Mouse (Mus musculus): ENCODE results near the gene Paqr8. TPM values are rescaled to one million over a fixed set of nuclear protein-coding genes. Genes with fewer than 3 reads are reported as not detected.
"Not testable (repeated sequence)": the region's sequence is repeated elsewhere in the genome, so short reads cannot be mapped to it uniquely, and the experiment has no call there.

Paqr8 gene
- polyA plus RNA-seq, 1 experiment, result 0.55 TPM

- TF ChIP-seq POLR2A (IDR thresholded peaks at IDR 0.05; ENCODE audit: borderline replicate concordance, control insufficient read depth, low read depth, low read length), result no peak
- TF ChIP-seq CTCF (IDR thresholded peaks at IDR 0.05; ENCODE audit: control insufficient read depth, insufficient read depth, low read length), result no peak
- H3K4me3 ChIP-seq (replicated peaks; ENCODE audit: control insufficient read depth, low read depth, low read length), result no peak overlapping the region
- H3K4me1 ChIP-seq (ENCODE audit: control insufficient read depth, insufficient read depth, low read length), result no peaks in the 10 kb centered on the region
- WGBS, result 86% methylated on average over 3 of the region's 3 CpGs
- no peak overlapping the region for H3K27ac ChIP-seq (ENCODE audit: control insufficient read depth, insufficient read depth, low read depth, low read length, poor library complexity)
Measured at GRCm38 (mm10) chr1:20914769-20915168, 24.4 kb downstream of the Paqr8 start.

GRCm38 (mm10) chr1:20915608-20916007 lies 25.2 kb downstream of the Paqr8 start:
- WGBS, result 88% methylated on average over 5 of the region's 5 CpGs
- Histone ChIP-seq H3K4me1 (ENCODE audit: control insufficient read depth, insufficient read depth, low read length) (no peaks in the 10 kb centered on the region), H3K27ac (ENCODE audit: control insufficient read depth, insufficient read depth, low read depth, low read length, poor library complexity) (no peak overlapping the region), H3K4me3 (replicated peaks; ENCODE audit: control insufficient read depth, low read depth, low read length) (no peak overlapping the region)
- TF ChIP-seq POLR2A (IDR thresholded peaks at IDR 0.05; ENCODE audit: borderline replicate concordance, control insufficient read depth, low read depth, low read length) (no peak), CTCF (IDR thresholded peaks at IDR 0.05; ENCODE audit: control insufficient read depth, insufficient read depth, low read length) (no peak)

- no peaks in the 10 kb centered on the region for H3K4me1 ChIP-seq (ENCODE audit: control insufficient read depth, insufficient read depth, low read length)
- no peak overlapping the region for H3K4me3 ChIP-seq (replicated peaks; ENCODE audit: control insufficient read depth, low read depth, low read length)
- H3K27ac ChIP-seq (ENCODE audit: control insufficient read depth, insufficient read depth, low read depth, low read length, poor library complexity), result no peak overlapping the region
- 64% methylated on average over 6 of the region's 6 CpGs for WGBS
- TF ChIP-seq POLR2A (IDR thresholded peaks at IDR 0.05; ENCODE audit: borderline replicate concordance, control insufficient read depth, low read depth, low read length), result no peak
- no peak for TF ChIP-seq CTCF (IDR thresholded peaks at IDR 0.05; ENCODE audit: control insufficient read depth, insufficient read depth, low read length)
Measured at GRCm38 (mm10) chr1:20917496-20918050, 27.2 kb downstream of the Paqr8 start.

- Histone ChIP-seq H3K27ac (ENCODE audit: control insufficient read depth, insufficient read depth, low read depth, low read length, poor library complexity) (no peak overlapping the region), H3K4me3 (replicated peaks; ENCODE audit: control insufficient read depth, low read depth, low read length) (no peak overlapping the region), H3K4me1 (ENCODE audit: control insufficient read depth, insufficient read depth, low read length) (no peaks in the 10 kb centered on the region)
- WGBS, result 84% methylated on average over 2 of the region's 2 CpGs
- TF ChIP-seq POLR2A (IDR thresholded peaks at IDR 0.05; ENCODE audit: borderline replicate concordance, control insufficient read depth, low read depth, low read length) (no peak), CTCF (IDR thresholded peaks at IDR 0.05; ENCODE audit: control insufficient read depth, insufficient read depth, low read length) (no peak)
Measured at GRCm38 (mm10) chr1:20919728-20920127, 29.3 kb downstream of the Paqr8 start.

GRCm38 (mm10) chr1:20921081-20921528 lies 30.7 kb downstream of the Paqr8 start:
- Histone ChIP-seq H3K4me1 (ENCODE audit: control insufficient read depth, insufficient read depth, low read length) (no peaks in the 10 kb centered on the region), H3K4me3 (replicated peaks; ENCODE audit: control insufficient read depth, low read depth, low read length) (no peak overlapping the region), H3K27ac (ENCODE audit: control insufficient read depth, insufficient read depth, low read depth, low read length, poor library complexity) (no peak overlapping the region)
- WGBS, result 86% methylated on average over 10 of the region's 10 CpGs
- TF ChIP-seq CTCF (IDR thresholded peaks at IDR 0.05; ENCODE audit: control insufficient read depth, insufficient read depth, low read length) (no peak), POLR2A (IDR thresholded peaks at IDR 0.05; ENCODE audit: borderline replicate concordance, control insufficient read depth, low read depth, low read length) (no peak)

- no peak for TF ChIP-seq POLR2A (IDR thresholded peaks at IDR 0.05; ENCODE audit: borderline replicate concordance, control insufficient read depth, low read depth, low read length)
- TF ChIP-seq CTCF (IDR thresholded peaks at IDR 0.05; ENCODE audit: control insufficient read depth, insufficient read depth, low read length), result no peak
- no peak overlapping the region for H3K4me3 ChIP-seq (replicated peaks; ENCODE audit: control insufficient read depth, low read depth, low read length)
- no peak overlapping the region for H3K27ac ChIP-seq (ENCODE audit: control insufficient read depth, insufficient read depth, low read depth, low read length, poor library complexity)
- WGBS, result 52% methylated on average over 11 of the region's 11 CpGs
- no peaks in the 10 kb centered on the region for H3K4me1 ChIP-seq (ENCODE audit: control insufficient read depth, insufficient read depth, low read length)
Measured at GRCm38 (mm10) chr1:20922612-20923399, 32.4 kb downstream of the Paqr8 start.

- WGBS, result 63% methylated on average over 7 of the region's 7 CpGs
- not testable (repeated sequence) for H3K4me1 ChIP-seq (ENCODE audit: control insufficient read depth, insufficient read depth, low read length)
Measured at GRCm38 (mm10) chr1:20925324-20925723, 34.9 kb downstream of the Paqr8 start.

GRCm38 (mm10) chr1:20925926-20926325 lies 35.5 kb downstream of the Paqr8 start:
- Histone ChIP-seq H3K4me3 (replicated peaks; ENCODE audit: control insufficient read depth, low read depth, low read length) (no peak overlapping the region), H3K4me1 (ENCODE audit: control insufficient read depth, insufficient read depth, low read length) (no peaks in the 10 kb centered on the region), H3K27ac (ENCODE audit: control insufficient read depth, insufficient read depth, low read depth, low read length, poor library complexity) (no peak overlapping the region)
- WGBS, result 40% methylated on average over 4 of the region's 4 CpGs
- no peak for TF ChIP-seq CTCF (IDR thresholded peaks at IDR 0.05; ENCODE audit: control insufficient read depth, insufficient read depth, low read length)
- no peak for TF ChIP-seq POLR2A (IDR thresholded peaks at IDR 0.05; ENCODE audit: borderline replicate concordance, control insufficient read depth, low read depth, low read length)

More at GRCm38 (mm10) chr1:20925324-20925723, 34.9 kb downstream of the Paqr8 start:
- not testable (repeated sequence) for H3K4me3 ChIP-seq (replicated peaks; ENCODE audit: control insufficient read depth, low read depth, low read length); H3K27ac ChIP-seq (ENCODE audit: control insufficient read depth, insufficient read depth, low read depth, low read length, poor library complexity)

Data from bone marrow, adult 2 months (tissue).